Mouse (Mus musculus): ENCODE data around the gene Phactr3. TPM values are rescaled to one million over a fixed set of nuclear protein-coding genes. Genes with fewer than 3 reads are reported as not detected.

The Phactr3 gene
- total RNA-seq, 2 experiments from 2014 or later = 1.2 to 2.1 TPM

GRCm38 (mm10) chr2:178245841-178246240 is 127.1 kb downstream of the Phactr3 start:
- no peak for DNase-seq (ENCODE audit: low spot score in 2 of 2)

DNA sequence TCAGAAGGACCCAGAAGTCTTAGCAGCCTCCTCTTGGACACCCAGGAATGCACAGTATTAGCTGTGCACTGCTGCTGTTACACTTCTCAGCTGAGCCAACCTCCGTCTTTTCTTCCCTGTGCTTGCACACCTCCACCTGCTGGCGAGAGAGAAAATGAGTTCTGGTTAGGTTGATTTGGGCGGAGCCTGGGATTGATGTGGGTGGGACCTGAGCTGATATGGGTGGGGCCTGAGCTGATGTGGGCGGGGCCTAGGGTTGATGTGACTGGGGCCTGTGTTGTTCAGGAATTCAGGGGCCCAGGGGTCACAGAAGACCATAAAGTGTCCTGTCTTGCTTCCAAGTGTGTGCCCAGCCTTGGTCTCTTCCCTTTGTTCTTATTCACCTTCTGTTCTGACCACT is 128.0 kb downstream of the Phactr3 start:
- no peak for DNase-seq (ENCODE audit: low spot score in 2 of 2)

DNA sequence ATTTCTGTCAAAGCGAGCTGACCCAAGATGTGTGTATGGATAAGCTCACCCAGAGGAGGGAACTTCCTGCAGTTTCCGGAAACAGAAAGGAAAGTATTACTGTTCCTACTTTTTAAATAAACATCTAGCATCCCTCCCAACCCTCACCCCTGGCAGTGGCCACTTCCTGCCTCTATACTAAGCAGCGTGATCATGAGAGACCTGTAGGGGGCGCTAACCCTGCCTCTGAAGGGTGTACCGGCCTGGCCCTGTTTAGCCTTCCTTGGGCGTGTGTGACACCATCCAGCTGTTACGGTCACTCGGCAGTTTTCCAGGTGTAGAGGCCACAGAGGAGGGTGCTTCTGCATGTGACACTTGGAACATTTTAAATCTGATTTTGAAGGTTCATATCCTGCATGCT is 128.5 kb downstream of the Phactr3 start:
- DNase-seq (ENCODE audit: low spot score in 2 of 2) = no peak

GRCm38 (mm10) chr2:178257117-178257825 is 138.5 kb downstream of the Phactr3 start:
- no peak for DNase-seq (ENCODE audit: low spot score in 2 of 2)

- DNase-seq (ENCODE audit: low spot score in 2 of 2) = no peak
Observed at GRCm38 (mm10) chr2:178257986-178258555, 139.3 kb downstream of the Phactr3 start.

DNA sequence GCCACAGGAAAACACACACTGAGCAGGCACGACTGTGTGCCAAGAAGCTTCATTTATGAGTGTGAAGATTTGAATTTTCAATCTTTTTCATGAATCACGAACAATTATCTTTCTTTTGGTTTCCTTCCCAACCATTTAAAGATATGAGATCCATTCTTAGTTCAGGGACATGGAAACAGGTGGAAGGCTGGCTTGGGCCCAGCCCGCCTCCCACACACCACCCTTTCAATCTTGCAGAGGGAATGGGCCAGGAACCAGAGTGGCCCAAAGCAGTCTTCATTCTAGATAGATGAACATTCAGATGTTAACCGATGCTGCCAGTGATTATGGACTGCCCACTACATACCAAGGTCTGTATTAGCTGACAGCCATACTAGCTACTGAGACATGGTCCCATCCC is 144.3 kb downstream of the Phactr3 start:
- no peak for DNase-seq (ENCODE audit: low spot score in 2 of 2)

- peak; percentile 76 to 77 for DNase-seq (ENCODE audit: low spot score in 2 of 2)
Observed at GRCm38 (mm10) chr2:178264389-178264788, 145.6 kb downstream of the Phactr3 start.

- no peak for DNase-seq (ENCODE audit: low spot score in 2 of 2)
Observed at GRCm38 (mm10) chr2:178265454-178265853, 146.7 kb downstream of the Phactr3 start.

DNA sequence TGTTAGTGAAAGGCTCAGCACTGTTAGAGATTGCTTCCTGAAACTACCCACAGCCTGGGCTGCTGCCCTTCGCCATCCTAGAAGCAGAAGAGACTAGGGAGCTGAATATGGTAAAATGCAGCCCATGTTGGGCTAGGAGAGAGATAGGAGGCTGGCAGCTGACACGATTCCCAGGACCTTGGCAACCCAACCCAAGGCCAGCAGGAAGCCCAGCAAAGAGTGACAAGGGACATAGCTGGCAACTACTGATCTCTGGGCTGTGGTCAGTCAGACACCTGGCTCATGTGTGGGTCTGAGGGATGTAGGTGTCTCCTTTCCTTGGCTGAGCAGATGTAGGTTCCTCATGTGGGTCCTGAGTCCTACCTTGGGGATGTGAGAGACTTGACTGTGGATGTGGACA is 152.0 kb downstream of the Phactr3 start:
- DNase-seq (ENCODE audit: low spot score in 2 of 2) = no peak

GRCm38 (mm10) chr2:178272350-178272749 is 153.6 kb downstream of the Phactr3 start:
- no peak for DNase-seq (ENCODE audit: low spot score in 2 of 2)

DNA sequence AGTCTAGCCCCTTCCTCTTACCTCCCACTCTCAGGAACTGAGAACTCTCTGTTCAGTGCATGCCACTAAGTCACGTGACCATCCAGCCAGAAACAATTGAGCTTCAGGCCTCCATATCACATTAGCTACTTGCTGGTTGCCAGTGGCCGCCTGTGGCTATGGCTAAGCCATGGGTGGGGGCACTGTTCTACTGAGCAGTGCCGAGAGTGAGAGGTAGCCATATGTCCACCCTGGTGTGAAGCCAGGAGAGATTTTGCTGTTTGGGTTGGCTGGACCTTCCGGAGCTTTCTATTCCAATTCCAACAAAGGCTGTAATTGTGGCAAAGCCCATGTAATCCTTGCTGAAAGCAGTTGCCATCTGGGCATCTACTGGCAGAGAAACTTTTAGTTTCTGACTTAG is 155.4 kb downstream of the Phactr3 start:
- no peak for DNase-seq (ENCODE audit: low spot score in 2 of 2)

- DNase-seq (ENCODE audit: low spot score in 2 of 2) = peak; percentile 38 to 61
Observed at GRCm38 (mm10) chr2:178277206-178277605, 158.4 kb downstream of the Phactr3 start.

GRCm38 (mm10) chr2:178281183-178281582 is 162.4 kb downstream of the Phactr3 start:
- DNase-seq (ENCODE audit: low spot score in 2 of 2) = no peak

- no peak for DNase-seq (ENCODE audit: low spot score in 2 of 2)
Observed at GRCm38 (mm10) chr2:178287285-178287684, 168.5 kb downstream of the Phactr3 start.

- no peak for DNase-seq (ENCODE audit: low spot score in 2 of 2)
Observed at GRCm38 (mm10) chr2:178288666-178289065, 169.9 kb downstream of the Phactr3 start.

- no peak for DNase-seq (ENCODE audit: low spot score in 2 of 2)
Observed at GRCm38 (mm10) chr2:178303453-178304187, 184.8 kb downstream of the Phactr3 start.

- no peak for DNase-seq (ENCODE audit: low spot score in 2 of 2)
Observed at GRCm38 (mm10) chr2:178304188-178304529, 185.4 kb downstream of the Phactr3 start.

- no peak for DNase-seq (ENCODE audit: low spot score in 2 of 2)
Observed at GRCm38 (mm10) chr2:178304669-178305068, 185.9 kb downstream of the Phactr3 start.

- DNase-seq (ENCODE audit: low spot score in 2 of 2) = no peak
Observed at GRCm38 (mm10) chr2:178313539-178313938, 194.8 kb downstream of the Phactr3 start.

GRCm38 (mm10) chr2:178316281-178316680 is 197.5 kb downstream of the Phactr3 start:
- DNase-seq (ENCODE audit: low spot score in 2 of 2) = no peak

GRCm38 (mm10) chr2:178319766-178320165 is 201.0 kb downstream of the Phactr3 start:
- no peak for DNase-seq (ENCODE audit: low spot score in 2 of 2)

DNA sequence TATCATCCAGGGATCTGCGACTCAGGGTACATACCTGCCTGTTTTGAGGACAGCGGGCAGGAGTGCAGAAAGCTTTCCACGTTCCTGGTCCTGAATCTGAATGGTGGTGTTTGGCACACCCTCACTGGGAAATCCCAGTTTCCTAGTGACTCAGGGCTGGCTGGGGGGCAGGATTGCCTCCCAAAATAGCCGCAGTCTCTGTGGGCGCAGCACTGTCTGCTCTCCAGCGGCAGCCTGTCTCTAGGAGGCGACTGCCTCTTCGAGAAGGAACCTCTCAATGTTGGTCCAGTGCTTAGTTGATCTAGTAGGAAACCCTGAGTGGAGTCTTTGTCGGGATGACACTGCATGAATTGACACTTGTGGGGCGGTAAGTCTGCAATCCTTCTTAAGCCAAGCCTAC is 202.5 kb downstream of the Phactr3 start:
- no peak for DNase-seq (ENCODE audit: low spot score in 2 of 2)

All from adrenal gland, adult 18-20 months (tissue).